Mouse (Mus musculus) bone marrow, adult 2 months (tissue): ENCODE data around the gene Ppan. TPM values are rescaled to one million over a fixed set of nuclear protein-coding genes. Genes with fewer than 3 reads are reported as not detected.

ENCODE experiments used
- H3K27ac ChIP-seq: fragments of 200-500 bp; 2 replicates; pipeline ENCODE4 v1.5.1; 2012; ENCODE audit warnings: low read depth, mild to moderate bottlenecking, control low read depth, inconsistent platforms, low read length; ENCODE audit not compliant: control insufficient read depth, poor library complexity, insufficient read depth
- H3K4me1 ChIP-seq: fragments of 200-500 bp; 2 replicates; pipeline ENCODE4 v1.6.1; 2011; ENCODE audit warnings: low read length; ENCODE audit not compliant: control insufficient read depth, insufficient read depth
- H3K4me3 ChIP-seq: fragments of 200-500 bp; replicated peaks from 2 replicates; pipeline ENCODE3; 2011; ENCODE audit warnings: mild to moderate bottlenecking, low read depth, low read length, control low read depth; ENCODE audit not compliant: control insufficient read depth
- CTCF ChIP-seq: fragments of 200-500 bp; IDR thresholded peaks from 2 replicates; pipeline ENCODE4 v1.5.1; 2011; ENCODE audit warnings: low read length, control low read depth; ENCODE audit not compliant: control insufficient read depth, insufficient read depth
- POLR2A ChIP-seq: fragments of 200-500 bp; IDR thresholded peaks from 2 replicates; pipeline ENCODE4 v1.6.1; 2011; ENCODE audit warnings: low read depth, mild to moderate bottlenecking, control low read depth, low read length, borderline replicate concordance; ENCODE audit not compliant: control insufficient read depth
- WGBS: fragments of 180-500 bp; shearing (Covaris S2); methylation state at CpG from one replicate; pipeline ENCODE4 v1.1.7; 2018; 5-methylcytosine and 5-hydroxymethylcytosine counted together
- polyA plus RNA-seq: library from polyadenylated mRNA; stranded (reverse); fragments of >200 nt; gene quantifications from 2 replicates; pipeline ENCODE4 v1.2.4, GENCODE M21; 2011; ENCODE audit warnings: low replicate concordance; ENCODE audit not compliant: missing spikeins, insufficient read depth, insufficient read length

Ppan gene
- polyA plus RNA-seq, 1 experiment, result 69.7 TPM

GRCm38 (mm10) chr9:20888386-20888765 lies 401 bp downstream of the Ppan start:
- Histone ChIP-seq H3K27ac (peak overlapping the region; percentile 68), H3K4me1 (peaks cover 2% of the 10 kb centered on the region; the same call in 1 of the 2 replicates), H3K4me3 (peak overlapping the region; percentile 84)
- TF ChIP-seq CTCF (no peak), POLR2A (no peak)
- WGBS, result under 1% methylated on average over 30 of the region's 30 CpGs

DNA sequence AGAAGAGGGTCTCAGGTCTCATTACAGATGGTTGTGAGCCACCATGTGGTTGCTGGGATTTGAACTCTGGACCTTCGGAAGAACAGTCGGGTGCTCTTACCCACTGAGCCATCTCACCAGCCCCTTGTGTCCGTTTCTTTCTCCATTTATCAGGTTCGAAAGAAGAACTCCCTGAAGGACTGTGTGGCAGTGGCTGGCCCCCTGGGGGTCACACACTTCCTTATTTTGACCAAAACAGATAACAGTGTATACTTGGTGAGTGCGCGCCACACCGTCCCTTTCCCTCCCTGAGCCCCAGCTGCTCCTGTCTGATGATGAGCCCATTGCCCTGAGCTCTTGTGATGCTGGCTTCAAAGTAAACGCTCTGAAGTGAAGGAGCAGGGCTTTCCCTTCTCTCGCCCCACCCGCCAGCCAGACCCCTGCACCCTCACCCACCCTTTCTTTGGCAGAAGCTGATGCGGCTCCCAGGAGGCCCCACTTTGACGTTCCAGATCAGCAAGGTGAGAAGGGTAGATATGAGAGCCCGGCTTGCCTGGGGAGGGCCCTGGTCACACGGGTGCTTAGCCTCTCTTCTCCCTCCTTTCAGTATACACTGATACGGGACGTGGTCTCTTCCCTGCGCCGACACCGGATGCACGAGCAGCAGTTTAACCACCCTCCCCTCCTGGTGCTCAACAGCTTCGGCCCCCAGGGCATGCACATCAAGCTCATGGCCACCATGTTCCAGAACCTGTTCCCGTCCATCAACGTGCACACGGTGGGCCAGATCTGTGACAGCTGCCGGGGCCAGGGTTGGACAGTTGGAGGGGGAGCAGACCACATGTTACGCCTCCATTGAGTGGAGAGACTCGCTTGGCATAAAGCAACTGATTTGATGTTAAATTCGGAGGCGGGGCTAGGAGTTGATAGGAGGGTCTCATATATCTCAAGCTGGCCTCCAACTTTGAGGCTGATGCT lies 1.5 kb downstream of the Ppan start:
- WGBS, result 58% methylated on average over 29 of the region's 29 CpGs
- Histone ChIP-seq H3K4me3 (peak overlapping the region; percentile 6), H3K27ac (peak overlapping the region; percentile 46), H3K4me1 (peaks cover 2% of the 10 kb centered on the region; the same call in 1 of the 2 replicates)
- TF ChIP-seq POLR2A, result no peak
- TF ChIP-seq CTCF, result no peak

DNA sequence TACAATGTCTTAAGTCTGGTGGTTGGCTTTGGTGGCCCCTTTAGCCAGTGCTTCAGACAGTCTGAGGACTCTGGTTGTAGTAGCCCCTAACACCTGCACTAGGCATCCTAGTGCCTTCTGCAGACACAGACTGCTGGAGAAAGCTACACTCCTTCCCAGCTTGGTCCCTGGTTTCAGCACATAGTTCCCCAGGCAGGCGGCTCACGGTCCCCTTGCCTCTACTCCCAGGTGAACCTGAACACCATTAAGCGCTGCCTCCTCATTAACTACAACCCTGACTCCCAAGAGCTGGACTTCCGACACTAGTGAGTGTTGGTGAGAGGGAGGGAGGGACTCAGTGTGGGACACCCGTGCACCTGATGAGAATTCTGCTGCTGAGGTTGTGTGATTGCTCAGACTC lies 2.4 kb downstream of the Ppan start:
- TF ChIP-seq CTCF (no peak), POLR2A (no peak)
- H3K4me3 ChIP-seq, result no peak overlapping the region
- peaks cover 2% of the 10 kb centered on the region; the same call in 1 of the 2 replicates for H3K4me1 ChIP-seq
- no peak overlapping the region for H3K27ac ChIP-seq
- 85% methylated on average over 5 of the region's 5 CpGs for WGBS

- no peak overlapping the region for H3K27ac ChIP-seq
- 86% methylated on average over 26 of the region's 26 CpGs for WGBS
- H3K4me1 ChIP-seq, result peaks cover 2% of the 10 kb centered on the region; the same call in 1 of the 2 replicates
Measured at GRCm38 (mm10) chr9:20891339-20892103, 3.5 kb downstream of the Ppan start.

GRCm38 (mm10) chr9:20892104-20892653 lies 4.2 kb downstream of the Ppan start:
- H3K27ac ChIP-seq, result no peak overlapping the region
- H3K4me3 ChIP-seq, result no peak overlapping the region
- TF ChIP-seq CTCF (no peak), POLR2A (no peak)
- 69% methylated on average over 5 of the region's 5 CpGs for WGBS
- H3K4me1 ChIP-seq, result peaks cover 2% of the 10 kb centered on the region; the same call in 1 of the 2 replicates

More at GRCm38 (mm10) chr9:20891339-20892103, 3.5 kb downstream of the Ppan start:
- H3K4me3 ChIP-seq, result no peak overlapping the region
- TF ChIP-seq POLR2A (no peak), CTCF (no peak)

- H3K4me1 ChIP-seq, result peaks cover 2% of the 10 kb centered on the region; the same call in 1 of the 2 replicates
- no peak overlapping the region for H3K4me3 ChIP-seq
- no peak overlapping the region for H3K27ac ChIP-seq
- WGBS, result 72% methylated on average over 5 of the region's 5 CpGs
- TF ChIP-seq POLR2A (no peak), CTCF (no peak)
Measured at GRCm38 (mm10) chr9:20893069-20893468, 5.1 kb downstream of the Ppan start.

DNA sequence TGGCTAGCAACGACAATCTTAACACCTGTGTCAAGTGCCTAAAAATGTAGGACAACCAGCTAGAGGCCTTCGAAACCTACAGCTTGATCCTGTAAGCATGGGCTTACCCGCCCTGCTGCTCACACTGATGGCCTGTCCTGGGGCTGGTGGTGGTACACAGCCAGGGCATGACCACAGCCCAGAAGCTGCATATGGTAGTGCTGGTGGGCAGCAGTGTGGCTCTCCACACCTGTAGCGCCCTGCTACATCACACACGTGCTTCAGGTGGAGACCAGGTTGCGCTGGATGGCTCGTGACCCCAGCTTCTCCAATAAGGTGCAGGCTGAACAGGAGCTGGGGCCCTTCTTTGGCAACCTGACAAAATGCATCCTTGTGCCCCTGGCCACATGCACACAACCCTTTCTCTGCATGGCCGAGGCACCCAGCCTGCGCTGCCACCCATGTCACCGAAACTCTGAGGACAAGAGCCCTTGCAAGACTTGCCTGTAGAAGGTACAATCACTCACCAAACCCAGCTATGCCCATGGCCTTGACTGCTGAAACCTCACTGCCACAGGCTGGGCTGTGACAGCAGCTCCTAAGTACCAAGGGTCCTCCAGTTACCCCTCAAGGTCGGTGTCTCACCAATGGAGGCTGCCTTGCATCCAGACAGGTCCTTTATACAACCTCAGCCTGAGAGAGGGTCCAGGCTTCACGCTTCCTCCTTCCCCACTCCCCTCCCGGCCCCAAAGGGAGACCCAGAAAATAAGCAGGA lies 5.8 kb downstream of the Ppan start:
- H3K27ac ChIP-seq, result no peak overlapping the region
- TF ChIP-seq CTCF (no peak), POLR2A (no peak)

More for the DNA sequence above, 5.8 kb downstream of the Ppan start:
- peaks cover 2% of the 10 kb centered on the region; the same call in 1 of the 2 replicates for H3K4me1 ChIP-seq
- no peak overlapping the region for H3K4me3 ChIP-seq
- 81% methylated on average over 13 of the region's 13 CpGs for WGBS
